Mouse (Mus musculus) kidney, adult 2 months (tissue): ENCODE results near the gene Slc9c1. TPM values are rescaled to one million over a fixed set of nuclear protein-coding genes. Genes with fewer than 3 reads are reported as not detected.

Experiments used
- DNase-seq: peaks from one replicate; pipeline ENCODE4 v3.0.0; 2021
- H3K27ac ChIP-seq: fragments of 200-500 bp; 2 replicates; pipeline ENCODE4 v1.5.1; 2012; ENCODE audit warnings: low read depth, low read length, control low read depth, inconsistent platforms; ENCODE audit not compliant: insufficient read depth
- H3K27me3 ChIP-seq: fragments of 200-500 bp; replicated peaks from 2 replicates; pipeline ENCODE4 v1.6.1; 2012; ENCODE audit warnings: mild to moderate bottlenecking, moderate library complexity, low read length, inconsistent platforms; ENCODE audit not compliant: control insufficient read depth, insufficient read depth
- H3K36me3 ChIP-seq: fragments of 200-500 bp; 2 replicates; pipeline ENCODE4 v1.6.1; 2012; ENCODE audit warnings: mild to moderate bottlenecking, moderate library complexity, low read length, inconsistent platforms; ENCODE audit not compliant: control insufficient read depth, insufficient read depth
- H3K4me1 ChIP-seq: fragments of 200-500 bp; 2 replicates; pipeline ENCODE4 v1.6.1; 2011; ENCODE audit warnings: low read length; ENCODE audit not compliant: control insufficient read depth, insufficient read depth
- H3K4me3 ChIP-seq: fragments of 200-500 bp; 2 replicates; pipeline ENCODE4 v1.5.1; 2011; ENCODE audit warnings: mild to moderate bottlenecking, low read depth, low read length, control low read depth; ENCODE audit not compliant: insufficient read depth
- CTCF ChIP-seq: fragments of 200-500 bp; conservative IDR thresholded peaks from 2 replicates; pipeline ENCODE4 v1.5.1; 2011; ENCODE audit warnings: low read depth, mild to moderate bottlenecking, control low read depth, low read length, moderate library complexity, mixed read lengths; ENCODE audit not compliant: insufficient read depth, insufficient read length
- POLR2A ChIP-seq: fragments of 200-500 bp; IDR thresholded peaks from one replicate; pipeline ENCODE4 v1.6.1; 2011; ENCODE audit warnings: low read depth, low read length, control low read depth
- WGBS: fragments of 180-500 bp; shearing (Covaris S2); methylation state at CpG from one replicate; pipeline ENCODE4 v1.1.7; 2018; 5-methylcytosine and 5-hydroxymethylcytosine counted together
- polyA plus RNA-seq: library from polyadenylated mRNA; depleted of rRNA; stranded (reverse); fragments of >200 nt; gene quantifications from 2 replicates; pipeline ENCODE4 v1.2.3, GENCODE M21; 2012; rRNA removed

Slc9c1 gene
- polyA plus RNA-seq, 1 experiment = not detected

DNA sequence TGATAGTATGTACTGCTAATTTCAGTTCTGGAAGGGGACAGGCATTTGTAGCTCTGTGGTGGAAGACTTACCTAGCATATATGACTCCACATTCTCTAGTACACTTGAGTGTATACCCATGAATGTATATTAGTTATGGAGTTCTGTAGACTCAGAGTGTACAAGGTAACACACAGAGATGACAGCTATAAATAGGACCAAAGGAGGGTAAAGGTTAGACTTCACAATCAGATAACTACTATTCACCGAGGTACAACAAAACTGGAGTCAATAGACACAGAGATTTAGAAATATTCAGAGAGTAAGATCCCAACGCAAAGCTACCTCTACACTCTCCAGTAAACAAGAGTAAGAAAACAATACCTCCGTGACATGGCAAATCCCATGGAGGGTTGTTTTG, 108.8 kb downstream of the Slc9c1 start:
- 92% methylated on average over 3 of the region's 3 CpGs for WGBS

DNA sequence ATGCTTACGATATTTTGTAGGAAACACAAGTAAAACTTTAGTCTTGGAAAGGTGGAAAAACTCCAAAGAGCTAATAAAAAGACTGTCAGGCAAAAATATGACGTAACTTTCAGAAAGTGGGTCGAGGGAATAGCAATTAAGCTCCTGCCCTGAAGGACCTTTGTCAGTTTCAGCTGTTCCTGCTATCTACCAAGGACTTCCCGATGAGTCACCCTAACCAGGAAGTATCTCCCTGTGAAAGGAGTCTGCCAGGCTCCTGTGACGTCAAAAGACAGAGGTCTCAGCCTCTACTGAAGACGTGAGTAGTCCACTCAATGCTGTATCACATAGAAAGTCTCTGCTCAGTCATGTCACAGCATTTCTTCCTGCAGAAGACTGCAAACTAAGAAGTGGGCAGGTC, 109.3 kb downstream of the Slc9c1 start:
- Histone ChIP-seq H3K27me3 (no peaks in the 10 kb centered on the region), H3K4me3 (no peak overlapping the region), H3K4me1 (no peaks in the 10 kb centered on the region), H3K36me3 (no peaks in the 10 kb centered on the region), H3K27ac (no peak overlapping the region)
- peak; percentile 22 for DNase-seq
- 61% methylated on average over 6 of the region's 6 CpGs for WGBS
- TF ChIP-seq POLR2A (no peak), CTCF (no peak)

More for the DNA sequence above, 108.8 kb downstream of the Slc9c1 start:
- Histone ChIP-seq H3K4me1 (no peaks in the 10 kb centered on the region), H3K4me3 (no peak overlapping the region), H3K27me3 (no peaks in the 10 kb centered on the region), H3K36me3 (no peaks in the 10 kb centered on the region), H3K27ac (no peak overlapping the region)
- no peak for TF ChIP-seq CTCF
- no peak for TF ChIP-seq POLR2A
- DNase-seq = no peak

- Histone ChIP-seq H3K27me3 (no peaks in the 10 kb centered on the region), H3K27ac (no peak overlapping the region), H3K4me1 (no peaks in the 10 kb centered on the region), H3K4me3 (no peak overlapping the region), H3K36me3 (no peaks in the 10 kb centered on the region)
- WGBS = 59% methylated on average over 2 of the region's 2 CpGs
- no peak for TF ChIP-seq CTCF
- no peak for TF ChIP-seq POLR2A
- DNase-seq = no peak
These were observed 116.4 kb downstream of the Slc9c1 start for GRCm38 (mm10) chr16:45651497-45651896.

GRCm38 (mm10) chr16:45653009-45653933, 118.2 kb downstream of the Slc9c1 start:
- DNase-seq = no peak
- Histone ChIP-seq H3K27ac (no peak overlapping the region), H3K4me1 (no peaks in the 10 kb centered on the region), H3K27me3 (no peaks in the 10 kb centered on the region), H3K4me3 (peak overlapping the region; percentile 23), H3K36me3 (no peaks in the 10 kb centered on the region)
- TF ChIP-seq POLR2A (no peak), CTCF (no peak)
- WGBS = 33% methylated on average over 17 of the region's 17 CpGs

DNA sequence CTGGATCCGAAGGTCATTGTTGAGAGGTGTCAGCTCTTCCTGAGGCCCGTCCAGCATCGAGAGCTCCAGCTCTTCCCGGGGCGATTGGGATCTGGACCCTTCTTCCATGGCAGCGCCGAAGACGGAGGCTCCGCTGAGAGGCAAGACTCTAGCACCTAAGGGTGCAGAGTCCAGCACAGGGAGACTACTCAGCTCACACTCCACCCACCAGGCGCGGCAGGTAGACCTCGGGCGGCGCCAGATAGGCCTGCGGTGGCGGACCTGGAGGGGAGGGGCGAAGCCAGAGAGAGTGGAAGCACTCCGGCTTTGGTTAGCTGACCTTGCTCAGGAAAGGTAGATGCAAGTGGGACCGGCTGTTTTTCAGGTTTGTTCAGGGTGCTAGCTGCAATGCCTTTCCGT, 118.8 kb downstream of the Slc9c1 start, which contains the start of gene BC016579:
BC016579 (minus strand) TSS at position 135 of the 399 bp plus-strand sequence.
- Histone ChIP-seq H3K27me3 (no peaks in the 10 kb centered on the region), H3K27ac (no peak within 1 kb of the TSS), H3K4me3 (peak within 1 kb of the TSS; percentile 23), H3K36me3 (no peaks in the 10 kb centered on the region), H3K4me1 (no peaks in the 10 kb centered on the region)
- TF ChIP-seq CTCF (no peak), POLR2A (no peak)
- peak; percentile 67 for DNase-seq
- 20% methylated on average over 20 of the region's 20 CpGs for WGBS

GRCm38 (mm10) chr16:45654465-45654864, 119.4 kb downstream of the Slc9c1 start:
- H3K4me1 ChIP-seq = no peaks in the 10 kb centered on the region
- H3K27me3 ChIP-seq = no peaks in the 10 kb centered on the region
- no peaks in the 10 kb centered on the region for H3K36me3 ChIP-seq
- no peak overlapping the region for H3K4me3 ChIP-seq
- no peak for DNase-seq
- WGBS = 71% methylated on average over 9 of the region's 9 CpGs
- no peak overlapping the region for H3K27ac ChIP-seq
- TF ChIP-seq CTCF (no peak), POLR2A (no peak)

Other genes with a start within 250 kb of the Slc9c1 start
- 54.5 and 72.9 TPM in 2 replicates for gene Cd200, start 126.3 kb upstream of the Slc9c1 start, polyA plus RNA-seq
- gene Gm609, start 42.3 kb upstream of the Slc9c1 start, polyA plus RNA-seq = 0.05 TPM in 1 of 2 replicates, not detected in the other
- gene Gm17783, start 3.3 kb upstream of the Slc9c1 start, polyA plus RNA-seq = not detected in 2 replicates
- gene Gcsam, start 75.1 kb downstream of the Slc9c1 start, polyA plus RNA-seq = 0.11 and 0.44 TPM in 2 replicates
- 0.05 and 0.07 TPM in 2 replicates for gene BC016579, start 118.8 kb downstream of the Slc9c1 start, polyA plus RNA-seq
- 0.05 TPM in 1 of 2 replicates, not detected in the other for gene Tmprss7, start 158.3 kb downstream of the Slc9c1 start, polyA plus RNA-seq
- 0.77 and 1.3 TPM in 2 replicates for gene Tagln3, start 189.3 kb downstream of the Slc9c1 start, polyA plus RNA-seq
- 8.0 and 9.2 TPM in 2 replicates for gene Abhd10, start 207.6 kb downstream of the Slc9c1 start, polyA plus RNA-seq